Comparison of ENCODE assay signal across 11 mouse cellular contexts in genomic region chr6:92034713-92035112, GRCm38 (mm10). TPM values are rescaled to one million over a fixed set of nuclear protein-coding genes. Genes with fewer than 3 reads are reported as not detected.
DNase-seq lines count a peak whose midpoint lies in the region; ATAC-seq lines count a peak whose summit lies in the region.
"Had no signal": no experiment of that assay in that cellular context is flagged by ENCODE, and none has a peak within 500 bp of the region (broad histone marks: within the 10 kb centered on the region; RNA-seq: fewer than 3 reads in every experiment).

No protein-coding gene starts in this region.

- no peak overlapping the region for H3K9ac ChIP-seq in intestine, embryonic 14.5 days (ENCODE audit: low read length)

- no peaks in the 10 kb centered on the region for H3K36me3 ChIP-seq in intestine, embryonic 14.5 days (ENCODE audit: control insufficient read depth, insufficient read depth, low read length)
- H3K36me3 ChIP-seq: G1E had no signal

- 23% methylated on average over 6 of the region's 6 CpGs for WGBS in intestine, embryonic 14.5 days
- 16% methylated on average over 6 of the region's 6 CpGs for WGBS in large intestine, adult 2 months

- peaks cover 9% of the 10 kb centered on the region; the same call in 1 of the 2 replicates for H3K4me1 ChIP-seq in intestine, embryonic 14.5 days (replicated peaks; ENCODE audit: control insufficient read depth, insufficient read depth, low read length)

- DNase-seq in NIH3T3 (ENCODE audit: low read depth), result peak; percentile 20
- DNase-seq in adrenal gland, postnatal 36 days, result peak; percentile 42 to 54
- peak; percentile 54 for DNase-seq in intestine, embryonic 14.5 days (ENCODE audit: low spot score)
- DNase-seq in large intestine, adult 2 months (ENCODE audit: low read depth, low spot score), result peak; percentile 56
- DNase-seq in neural tube, embryonic 10.5 days (ENCODE audit: extremely low spot score, low spot score), result no peak
- no peak for DNase-seq in cerebellum, adult 9-10 months
- DNase-seq in B cell, adult 2 months, result no peak
- DNase-seq in testis, postnatal 10 days (ENCODE audit: low spot score), result no peak
- DNase-seq: right cerebral cortex, postnatal 14 days; thymus, postnatal 25 days had no signal

- no peaks in the 10 kb centered on the region for H3K9me3 ChIP-seq in intestine, embryonic 14.5 days (ENCODE audit: control insufficient read depth, low read length)
- H3K9me3 ChIP-seq: G1E had no signal

- ATAC-seq in intestine, embryonic 14.5 days (replicated peaks; ENCODE audit: low FRiP score, low TSS enrichment, low read depth), result 0 out of 2 replicates have a peak, but pooled peaks have one; percentile 43

- H3K27ac ChIP-seq in intestine, embryonic 14.5 days (ENCODE audit: low read depth), result no peak overlapping the region

- H3K4me3 ChIP-seq in intestine, embryonic 14.5 days (ENCODE audit: low read depth, low read length), result no peak overlapping the region

- no peak overlapping the region for H3K4me2 ChIP-seq in intestine, embryonic 14.5 days (ENCODE audit: low read length)

- no peaks in the 10 kb centered on the region for H3K27me3 ChIP-seq in intestine, embryonic 14.5 days (replicated peaks; ENCODE audit: control insufficient read depth, insufficient read depth, low read length)

RNA-seq across cellular contexts. Expression of gene Fgd5, which starts 56.0 kb away (rescaled TPM):
- total RNA-seq in adrenal gland, postnatal 36 days (2021), result 10 to 100 TPM; 11.4 to 21.4 TPM
- 5.5 and 6.4 TPM in 2 replicates for polyA plus RNA-seq in intestine, embryonic 14.5 days (2014; fragmentation: Nextera tagmentation; extraction: Ambion mirVana)
- 2.9 and 4.2 TPM in 2 replicates for polyA plus RNA-seq in large intestine, adult 2 months (2012; rRNA removed)

RNA-seq across cellular contexts. Expression of gene Nr2c2, which starts 56.5 kb away (rescaled TPM):
- total RNA-seq in adrenal gland, postnatal 36 days (2021), result 10 to 100 TPM; 35.3 to 41.5 TPM
- 19.9 and 22.8 TPM in 2 replicates for polyA plus RNA-seq in intestine, embryonic 14.5 days (2014; fragmentation: Nextera tagmentation; extraction: Ambion mirVana)
- 9.2 and 21.0 TPM in 2 replicates for polyA plus RNA-seq in large intestine, adult 2 months (2012; rRNA removed)

Comparison
In these comparisons a context has a peak if more than half of its experiments do, and no peak if none do; other contexts are left out.
1. DNase-seq: peak in NIH3T3 (single experiment), adrenal gland, postnatal 36 days (2 of 2), intestine, embryonic 14.5 days (single experiment) and large intestine, adult 2 months (single experiment); none in neural tube, embryonic 10.5 days (single experiment), cerebellum, adult 9-10 months (single experiment), B cell, adult 2 months (0 of 2) and testis, postnatal 10 days (single experiment).